Mouse (Mus musculus) CD4-positive, CD25-positive, alpha-beta regulatory T cell, adult 4 months (primary cell): ENCODE data around the gene Edar. TPM values are rescaled to one million over a fixed set of nuclear protein-coding genes. Genes with fewer than 3 reads are reported as not detected.

ENCODE experiments used
- ATAC-seq: one replicate; pipeline ENCODE4 v1.8.0; 2017
- polyA plus RNA-seq, 2 experiments: library from polyadenylated mRNA; unstranded; fragments of 100-300 nt; shearing (Covaris generic); gene quantifications; one replicate each; pipeline ENCODE4 v1.2.1; 2017

Edar gene
- polyA plus RNA-seq, 2 experiments from 2014 or later = not detected

GRCm38 (mm10) chr10:58651270-58652042 is 24.0 kb downstream of the Edar start:
- ATAC-seq = no peak

DNA sequence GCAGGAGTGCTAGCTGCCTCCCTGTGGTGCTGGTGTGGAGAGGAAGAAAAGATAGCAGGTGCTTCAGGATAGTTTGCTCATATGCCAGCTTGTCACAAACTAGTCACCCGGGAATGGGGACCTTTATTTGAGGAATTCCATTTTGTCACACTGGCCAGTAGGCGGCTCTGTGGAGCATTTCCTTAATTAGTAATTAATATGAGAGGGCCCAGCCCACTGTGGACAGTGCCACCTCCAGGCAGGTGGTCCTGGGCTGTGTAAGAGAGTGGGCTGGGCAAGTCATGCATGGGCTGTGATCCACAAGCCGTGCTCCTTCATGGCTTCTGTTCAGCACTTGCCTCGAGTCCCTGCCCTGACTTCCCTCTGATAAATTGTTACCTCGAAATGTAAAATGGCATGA is 26.7 kb downstream of the Edar start:
- ATAC-seq = no peak

- ATAC-seq = no peak
These were observed 30.8 kb downstream of the Edar start for GRCm38 (mm10) chr10:58644671-58645070.

GRCm38 (mm10) chr10:58644194-58644593 is 31.3 kb downstream of the Edar start:
- no peak for ATAC-seq

- ATAC-seq = no peak
These were observed 32.5 kb downstream of the Edar start for GRCm38 (mm10) chr10:58643001-58643400.

DNA sequence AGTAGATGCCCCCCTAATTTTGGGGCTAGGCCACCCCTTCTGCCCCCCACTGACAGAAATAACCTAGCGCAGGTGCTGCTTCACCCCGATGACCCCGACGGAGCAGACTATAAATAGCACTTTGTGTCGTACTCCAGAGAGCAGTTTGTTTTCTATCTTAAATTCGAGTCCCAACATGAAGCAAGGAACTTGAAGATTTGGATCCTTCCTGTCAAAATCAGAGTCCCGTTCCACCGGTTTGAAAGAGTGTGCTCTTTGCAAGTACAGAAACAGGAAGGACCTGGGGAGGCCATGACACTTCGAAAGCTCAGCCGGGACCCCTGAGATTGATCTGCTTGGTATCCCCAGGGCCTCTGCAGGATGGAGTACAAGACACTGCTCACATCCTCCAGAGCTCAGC is 33.8 kb downstream of the Edar start:
- no peak for ATAC-seq

- ATAC-seq = no peak
These were observed 34.7 kb downstream of the Edar start for GRCm38 (mm10) chr10:58640446-58641400.

- ATAC-seq = no peak
These were observed 36.2 kb downstream of the Edar start for GRCm38 (mm10) chr10:58639291-58639690.

DNA sequence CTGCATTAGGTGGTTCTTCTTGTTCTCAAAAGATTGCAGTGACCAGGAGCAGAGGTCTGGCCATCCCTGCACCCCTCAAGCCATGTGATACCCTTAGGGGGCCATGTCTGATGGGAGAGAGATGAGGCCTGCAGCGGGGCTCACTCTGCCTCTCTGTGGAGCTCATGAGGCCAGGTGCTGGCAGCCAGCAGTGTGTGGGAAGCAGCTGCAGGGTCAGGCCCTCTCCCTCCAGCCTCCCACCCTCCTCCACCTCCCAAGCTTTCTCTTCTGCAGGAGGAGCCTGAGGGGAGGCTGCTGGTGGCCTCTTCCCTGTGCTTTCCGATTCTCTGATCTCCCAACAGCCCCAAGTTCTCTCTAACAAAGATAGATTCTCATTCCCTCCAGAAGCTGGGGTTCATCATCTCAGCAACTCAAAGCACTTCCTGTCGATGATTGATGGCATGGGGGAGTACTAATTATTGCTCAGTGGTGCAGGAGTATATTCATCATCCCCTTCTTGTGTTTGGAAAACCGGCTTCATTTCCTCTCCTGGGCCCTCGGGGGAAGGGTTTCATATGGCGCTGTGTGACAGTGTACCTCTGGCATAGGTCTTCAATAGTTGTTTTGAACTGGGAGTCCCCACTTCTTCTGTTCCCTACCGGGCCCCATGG is 38.9 kb downstream of the Edar start:
- no peak for ATAC-seq

- no peak for ATAC-seq
These were observed 41.9 kb downstream of the Edar start for GRCm38 (mm10) chr10:58633507-58633906.

DNA sequence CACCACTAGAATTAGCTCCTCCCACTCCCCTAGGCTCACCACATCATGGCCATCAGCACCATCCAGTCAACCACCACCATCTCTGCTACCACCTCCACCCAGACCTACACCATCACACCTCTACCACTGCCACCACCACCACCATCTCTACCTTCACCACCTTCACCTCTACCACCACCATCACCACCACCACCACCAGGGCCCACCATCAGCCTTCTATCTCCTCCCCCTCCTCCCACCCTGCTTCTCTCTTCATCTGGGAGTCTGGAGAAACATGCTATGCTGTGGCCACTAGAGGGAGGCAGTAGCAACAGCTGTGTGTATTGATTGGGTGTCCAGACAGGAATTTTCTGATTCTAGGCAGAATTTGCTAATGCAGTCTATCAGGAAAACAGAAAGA is 47.9 kb downstream of the Edar start:
- no peak for ATAC-seq

DNA sequence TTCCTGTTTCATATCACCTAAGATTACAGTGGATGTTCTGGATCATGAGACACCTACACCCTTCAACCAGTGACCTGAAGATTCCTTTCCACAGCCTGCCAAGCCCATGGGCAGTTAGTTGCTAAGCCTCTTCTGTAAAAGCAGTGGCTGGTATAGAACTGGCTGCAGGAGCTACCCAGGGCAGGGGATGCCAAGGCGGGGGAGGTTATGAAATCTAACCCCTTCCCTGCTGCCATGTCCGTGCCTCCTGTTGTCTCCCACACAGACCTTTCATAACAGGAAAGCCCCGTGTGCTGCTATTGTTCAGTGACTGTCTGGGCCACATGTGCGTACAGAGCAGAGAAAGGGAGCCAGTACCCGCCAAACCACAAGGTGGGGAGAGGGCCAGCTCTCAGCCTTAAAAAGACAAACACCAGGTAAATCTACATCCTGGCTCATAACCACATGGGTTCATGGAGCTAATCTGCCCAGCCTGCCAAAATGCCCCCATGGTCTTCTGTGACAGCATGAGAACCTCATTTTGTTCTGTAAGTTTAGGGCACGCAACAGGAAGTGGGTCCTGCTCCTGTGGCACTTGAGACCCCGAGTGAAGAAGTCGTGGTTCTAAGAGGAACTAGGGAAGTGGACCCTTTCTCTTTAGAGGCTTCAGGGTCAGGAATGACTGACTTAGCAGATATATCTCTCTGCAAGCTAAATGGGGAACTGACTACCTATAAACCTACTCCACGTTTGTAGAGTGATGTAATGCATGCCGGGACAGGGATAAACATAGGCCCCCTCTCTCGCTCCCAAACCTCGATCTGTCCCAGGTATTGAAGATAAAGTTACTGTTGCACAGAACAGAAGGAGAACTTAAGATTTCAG is 50.4 kb downstream of the Edar start:
- ATAC-seq = peak; percentile 69

DNA sequence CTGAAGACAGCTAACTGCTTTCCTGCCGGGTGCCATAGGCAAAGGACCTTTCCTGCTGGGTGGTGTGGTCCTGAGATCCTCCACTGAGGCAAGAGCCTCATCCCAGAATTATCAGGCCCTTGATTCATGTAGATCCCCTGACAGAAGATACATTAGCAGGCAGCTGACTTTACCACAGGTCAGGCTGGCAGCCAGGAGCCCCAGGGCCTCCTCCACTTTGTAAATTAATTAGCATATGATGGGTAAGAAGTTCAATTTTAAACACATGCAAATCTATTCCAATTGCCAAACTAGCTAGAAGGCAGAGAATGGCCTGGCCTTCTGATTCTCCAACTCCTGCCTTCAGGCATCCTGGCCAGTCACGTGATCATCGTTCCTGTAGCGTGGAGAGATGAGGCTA is 56.2 kb downstream of the Edar start:
- ATAC-seq = no peak

DNA sequence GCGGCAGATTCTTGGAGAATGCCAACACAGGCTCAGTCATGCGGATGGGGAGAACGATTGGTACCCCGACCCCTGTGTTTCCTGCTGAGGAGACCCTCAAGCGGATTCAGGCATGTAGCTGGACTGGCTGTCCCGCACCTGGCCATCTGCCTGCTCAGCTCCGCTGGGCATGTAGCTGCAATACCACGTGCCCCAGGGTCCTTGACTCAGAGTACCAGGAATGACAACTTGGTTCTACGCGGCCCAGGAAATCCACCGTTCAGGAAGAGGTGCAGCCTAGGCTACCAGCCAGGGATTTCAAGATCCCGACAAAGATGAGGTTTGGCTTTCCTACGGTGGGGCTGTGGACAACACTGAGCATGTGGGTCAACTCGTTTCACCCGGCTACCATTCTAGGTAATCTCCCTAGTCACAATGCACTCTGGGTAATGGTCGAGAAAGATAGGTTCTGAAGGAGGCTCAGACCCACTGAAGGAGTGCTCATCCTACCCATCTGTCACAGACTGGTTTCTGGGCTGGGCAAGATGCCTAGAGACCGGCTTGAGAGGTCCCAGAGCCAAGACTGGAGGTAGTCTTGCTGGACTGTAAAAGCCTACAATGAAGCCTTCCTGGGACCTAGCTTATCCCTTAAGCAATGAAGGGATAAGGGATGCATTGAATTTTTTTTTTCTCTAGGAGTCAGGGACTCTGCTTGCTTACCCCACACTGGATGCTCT is 56.8 kb downstream of the Edar start:
- ATAC-seq = no peak

DNA sequence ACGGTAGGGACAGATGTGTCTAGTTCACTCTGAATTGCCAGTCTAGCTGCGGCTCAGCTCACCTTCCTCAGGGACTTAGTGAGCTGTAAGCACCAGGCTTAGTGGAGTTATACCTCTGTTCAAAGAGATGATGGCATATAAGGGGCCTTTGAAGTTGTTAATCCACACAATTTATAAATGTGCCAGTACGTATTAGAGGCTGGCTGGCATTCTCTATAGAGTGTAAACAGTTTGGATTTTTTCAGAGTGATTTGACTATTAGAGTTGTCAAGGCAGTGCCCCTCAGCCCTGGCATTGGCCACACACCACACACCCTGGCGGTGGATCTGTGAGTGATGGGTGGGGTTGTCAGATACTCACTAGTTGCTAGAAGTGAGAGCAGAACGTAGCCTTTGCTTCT is 58.9 kb downstream of the Edar start:
- no peak for ATAC-seq

DNA sequence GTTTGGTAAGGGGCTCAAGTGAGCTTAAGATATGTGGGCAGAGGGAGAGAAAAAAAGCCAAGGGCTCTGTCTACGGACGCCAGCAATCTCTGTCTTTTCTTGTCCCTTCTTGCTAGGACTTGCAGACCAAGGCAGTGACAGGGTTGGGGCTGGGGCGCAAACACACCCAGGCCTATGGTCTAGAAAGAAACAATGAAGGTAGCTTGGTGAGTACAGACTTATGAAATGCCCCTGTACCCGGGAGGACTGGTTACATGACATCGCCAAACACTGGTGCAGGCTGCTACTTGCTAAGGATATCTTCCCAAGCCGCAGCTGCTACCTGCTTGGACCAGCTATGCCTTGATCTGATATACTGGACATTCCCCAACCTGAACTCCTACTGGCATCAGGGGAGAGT is 60.9 kb downstream of the Edar start:
- ATAC-seq = no peak

- ATAC-seq = no peak
These were observed 64.8 kb downstream of the Edar start for GRCm38 (mm10) chr10:58610484-58611261.

DNA sequence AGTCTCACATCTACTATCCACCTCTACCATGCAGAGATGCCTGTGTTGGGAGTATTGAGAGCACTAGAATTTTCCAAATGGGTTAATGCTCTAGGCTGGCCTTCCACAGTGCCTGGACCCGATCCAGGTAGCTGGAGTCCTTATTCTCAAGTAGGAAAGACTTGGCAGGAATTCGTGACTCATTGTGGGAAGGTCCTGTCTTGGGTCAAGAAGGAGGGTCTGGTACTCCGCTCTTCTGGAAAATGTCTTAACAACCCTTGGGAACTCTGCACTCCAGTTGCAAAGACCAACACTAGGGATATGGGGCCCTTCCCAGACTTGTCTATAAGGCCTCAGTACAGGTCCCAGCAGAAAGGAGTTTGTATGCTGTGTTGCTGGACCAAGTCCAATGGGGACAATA is 66.6 kb downstream of the Edar start:
- no peak for ATAC-seq

DNA sequence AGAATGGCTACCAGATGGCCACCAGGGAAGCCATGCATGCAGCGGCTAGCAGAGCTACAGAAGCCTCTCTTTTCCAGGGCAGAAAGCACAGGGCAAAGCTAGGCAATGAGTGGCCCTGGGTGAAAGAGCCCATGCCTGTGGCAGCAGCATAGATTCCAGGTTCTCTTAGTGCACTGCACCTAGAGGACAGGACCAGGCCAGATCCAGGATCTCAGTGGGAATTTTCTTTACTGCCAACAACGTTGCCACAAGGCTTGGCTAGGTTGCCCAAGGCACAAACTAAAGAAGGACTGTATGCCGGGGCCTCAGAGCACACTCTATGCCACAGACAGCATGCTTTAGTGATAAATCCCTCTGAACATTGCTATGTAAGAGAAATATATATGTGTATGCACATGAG is 69.1 kb downstream of the Edar start:
- ATAC-seq = no peak

DNA sequence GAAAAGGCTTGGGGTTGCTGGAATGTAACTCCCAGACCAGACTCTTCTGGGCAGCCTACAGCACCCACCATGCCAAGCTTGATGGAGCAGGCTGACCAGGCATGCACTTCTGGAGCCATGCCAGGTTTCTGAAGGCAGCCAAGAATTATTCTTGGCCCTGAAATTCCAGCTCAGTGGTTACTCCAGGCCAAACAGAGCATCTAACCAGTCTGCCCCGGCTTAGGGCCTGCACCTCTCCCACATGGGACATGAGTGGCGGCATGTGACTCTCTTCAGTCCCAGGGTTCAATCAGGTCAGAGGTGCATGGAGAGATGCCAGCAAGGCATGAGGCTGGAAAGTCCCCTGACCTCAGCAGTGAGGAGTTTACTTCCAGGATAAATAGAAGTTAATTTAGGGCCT is 70.7 kb downstream of the Edar start:
- ATAC-seq = no peak

DNA sequence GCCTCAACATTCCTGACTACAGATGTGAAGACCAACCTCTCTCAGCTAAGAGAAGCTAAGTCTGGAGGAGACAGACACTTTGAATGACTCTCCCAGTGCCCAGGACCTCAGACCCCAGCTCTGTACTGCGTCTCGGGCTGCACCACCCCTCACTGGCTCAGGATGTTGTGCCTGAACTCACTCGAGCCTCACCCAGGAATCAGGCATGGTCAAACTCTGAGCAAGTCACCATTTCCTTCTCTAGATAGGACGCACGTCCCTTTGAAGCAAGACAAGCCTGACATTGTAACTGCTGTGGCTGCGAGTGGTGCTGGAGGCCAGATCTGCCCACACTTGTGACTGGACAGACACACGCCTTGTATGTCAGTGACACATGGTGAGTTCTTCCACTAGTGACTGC is 73.5 kb downstream of the Edar start:
- ATAC-seq = no peak
